Mouse (Mus musculus): Measurements from ENCODE around the gene Sult1d1. TPM values are rescaled to one million over a fixed set of nuclear protein-coding genes. Genes with fewer than 3 reads are reported as not detected.

Gene Sult1d1
- total RNA-seq, 2 experiments from 2014 or later, result not detected

Small RNA genes within 50 kb of the gene (microRNA-seq; reads per million reads assigned to microRNA genes)
- gene Mir3969, result 0 reads per million in 2 experiments

Other genes starting within 250 kb of the Sult1d1 start
- gene Ugt2a3, start 231.8 kb downstream of the Sult1d1 start, total RNA-seq (2021), result under 1 TPM; 0.25 to 0.27 TPM
- not detected for gene Ugt2b38, start 144.8 kb downstream of the Sult1d1 start, total RNA-seq (2021)
- gene Ugt2a2, start 86.8 kb downstream of the Sult1d1 start, total RNA-seq (2021), result not detected
- not detected for gene Gm43638, start 82.2 kb downstream of the Sult1d1 start, total RNA-seq (2021)
- gene Ugt2a1, start 78.2 kb downstream of the Sult1d1 start, total RNA-seq (2021), result not detected
- gene Sult1b1, start 30.8 kb downstream of the Sult1d1 start, total RNA-seq (2021), result not detected
- gene Sult1e1, start 22.6 kb upstream of the Sult1d1 start, total RNA-seq (2021), result not detected
- gene Csn1s1, start 97.2 kb upstream of the Sult1d1 start, total RNA-seq (2021), result not detected
- not detected for gene Csn2, start 130.6 kb upstream of the Sult1d1 start, total RNA-seq (2021)
- not detected for gene Csn1s2a, start 205.5 kb upstream of the Sult1d1 start, total RNA-seq (2021)
- gene Csn1s2b, start 239.1 kb upstream of the Sult1d1 start, total RNA-seq (2021), result not detected